Mouse (Mus musculus): Measurements from ENCODE around the gene Tnrc6b. TPM values are rescaled to one million over a fixed set of nuclear protein-coding genes. Genes with fewer than 3 reads are reported as not detected.

Gene Tnrc6b
- total RNA-seq, 2 experiments from 2014 or later: 127 to 130 TPM

GRCm38 (mm10) chr15:80955836-80956438 is 244.8 kb downstream of the Tnrc6b start:
- intact Hi-C loops (cut with DNase I): no loop called here
- DNase-seq (ENCODE audit: extremely low spot score in 1 of 2, low spot score in 2 of 2): no peak

GRCm38 (mm10) chr15:80969371-80969770 is 258.3 kb downstream of the Tnrc6b start:
- intact Hi-C loops (cut with DNase I): no loop called here
- DNase-seq (ENCODE audit: extremely low spot score in 1 of 2, low spot score in 2 of 2): no peak

- intact Hi-C loops (cut with DNase I): no loop called here
- no peak for DNase-seq (ENCODE audit: extremely low spot score in 1 of 2, low spot score in 2 of 2)
Measured at GRCm38 (mm10) chr15:80974311-80974710, 263.2 kb downstream of the Tnrc6b start.

- intact Hi-C loops (cut with DNase I): no loop called here
- no peak for DNase-seq (ENCODE audit: extremely low spot score in 1 of 2, low spot score in 2 of 2)
Measured at GRCm38 (mm10) chr15:80975666-80976065, 264.6 kb downstream of the Tnrc6b start.

GRCm38 (mm10) chr15:80977620-80978334 is 266.7 kb downstream of the Tnrc6b start, which contains the start of gene Sgsm3:
Sgsm3 (plus strand) TSS chr15:80977765.
- peak; percentile 74 to 90 for DNase-seq (ENCODE audit: extremely low spot score in 1 of 2, low spot score in 2 of 2)
- intact Hi-C loops (cut with DNase I): no loop called here

GRCm38 (mm10) chr15:80979611-80980010 is 268.5 kb downstream of the Tnrc6b start:
- no peak for DNase-seq (ENCODE audit: extremely low spot score in 1 of 2, low spot score in 2 of 2)
- intact Hi-C loops (cut with DNase I): no loop called here

DNA sequence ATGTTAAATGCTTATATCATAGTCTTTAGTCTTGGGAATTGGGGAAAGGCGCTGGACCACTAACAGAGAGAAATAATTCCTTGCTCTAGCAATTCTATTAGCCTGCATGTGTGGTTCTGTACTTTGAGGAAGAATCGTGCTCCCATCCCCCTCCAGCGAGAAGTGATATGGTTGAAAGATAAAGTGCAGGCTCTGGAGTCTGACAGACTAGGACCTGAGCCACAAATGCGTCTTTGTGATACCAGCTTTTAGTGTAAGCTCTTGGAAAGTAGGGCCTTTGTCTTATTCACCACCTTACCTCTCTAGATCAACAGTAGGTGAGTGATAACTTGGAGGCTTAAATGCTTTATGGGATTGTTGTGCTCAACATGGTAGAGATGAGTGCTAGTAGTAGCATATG is 270.1 kb downstream of the Tnrc6b start:
- intact Hi-C loops (cut with DNase I): no loop called here
- DNase-seq (ENCODE audit: extremely low spot score in 1 of 2, low spot score in 2 of 2): no peak

GRCm38 (mm10) chr15:80983264-80983663 is 272.2 kb downstream of the Tnrc6b start:
- intact Hi-C loops (cut with DNase I): no loop called here

GRCm38 (mm10) chr15:80988331-80988730 is 277.2 kb downstream of the Tnrc6b start:
- no peak for DNase-seq (ENCODE audit: extremely low spot score in 1 of 2, low spot score in 2 of 2)
- intact Hi-C loops (cut with DNase I): no loop called here

More at GRCm38 (mm10) chr15:80983264-80983663, 272.2 kb downstream of the Tnrc6b start:
- DNase-seq (ENCODE audit: extremely low spot score in 1 of 2, low spot score in 2 of 2): no peak

DNA sequence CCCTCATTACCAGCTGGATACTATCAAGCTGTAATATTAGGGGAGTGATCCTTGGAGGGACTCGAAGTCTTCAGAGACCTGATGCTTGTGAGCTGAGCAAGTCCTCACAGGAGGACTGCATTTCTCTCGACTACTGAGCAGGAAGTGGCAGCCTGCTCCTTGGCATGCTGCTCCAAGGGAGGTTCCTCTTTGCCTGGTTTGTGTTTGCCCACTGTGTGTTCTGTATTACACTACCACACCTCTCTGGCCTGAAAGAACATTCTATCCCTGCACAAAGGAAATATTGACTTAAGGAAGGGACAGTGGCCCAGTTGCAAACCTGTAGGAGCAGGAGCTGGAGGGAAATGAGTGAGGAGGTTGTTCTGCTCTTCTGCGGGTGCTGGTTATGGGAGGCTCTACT is 278.6 kb downstream of the Tnrc6b start:
- DNase-seq (ENCODE audit: extremely low spot score in 1 of 2, low spot score in 2 of 2): no peak
- intact Hi-C loops (cut with DNase I): no loop called here

Small RNA genes lying within 50 kb of the gene (microRNA-seq; reads per million reads assigned to microRNA genes)
- 16.7 reads per million, percentile 36 among the genes with 10 or more reads in this experiment for gene Mir5113

Other genes starting within 250 kb of the Tnrc6b start
- gene Enthd1, start 146.2 kb upstream of the Tnrc6b start, total RNA-seq (2021): under 1 TPM; 0.21 to 0.26 TPM
- 1 to 10 TPM in 1 of 2 experiments, under 1 TPM in 1; 0.84 to 1.3 TPM for gene Grap2, start 138.7 kb upstream of the Tnrc6b start, total RNA-seq (2021)
- under 1 TPM; 0.54 to 0.57 TPM for gene Fam83f, start 39.5 kb upstream of the Tnrc6b start, total RNA-seq (2021)
- 10 to 100 TPM; 29.3 to 33.0 TPM for gene Adsl, start 237.2 kb downstream of the Tnrc6b start, total RNA-seq (2021)